Mouse (Mus musculus) heart, postnatal 0 days (tissue): ENCODE results near the gene Vil1. TPM values are rescaled to one million over a fixed set of nuclear protein-coding genes. Genes with fewer than 3 reads are reported as not detected.

Experiments
- ATAC-seq: fragments of 200-750 bp; cut with Nextera tagmentation; 2 replicates; pipeline ENCODE4 v1.8.0; 2017; ENCODE audit warnings: low read depth, moderate number of reproducible peaks, moderate library complexity; ENCODE audit not compliant: insufficient read depth
- DNase-seq: peaks from one replicate; pipeline ENCODE4 v3.0.0-alpha.2; 2016; ENCODE audit warnings: low spot score
- H3K27ac ChIP-seq: fragments of 300-500 bp; sonication (generic); 2 replicates; pipeline ENCODE4 v1.5.1; 2014; ENCODE audit warnings: low read depth, mild to moderate bottlenecking
- H3K27me3 ChIP-seq: fragments of 300-500 bp; sonication (generic); 2 replicates; pipeline ENCODE4 v1.6.1; 2014; ENCODE audit warnings: low read length, mixed read lengths; ENCODE audit not compliant: control insufficient read depth, insufficient read depth
- H3K36me3 ChIP-seq: fragments of 300-500 bp; sonication (generic); replicated peaks from 2 replicates; pipeline ENCODE4 v1.6.1; 2014; ENCODE audit warnings: low read length, mixed read lengths; ENCODE audit not compliant: control insufficient read depth, insufficient read depth
- H3K4me1 ChIP-seq: fragments of 300-500 bp; sonication (generic); 2 replicates; pipeline ENCODE4 v1.6.1; 2014; ENCODE audit warnings: antibody characterized with exemption; ENCODE audit not compliant: control insufficient read depth, insufficient read depth
- H3K4me2 ChIP-seq: fragments of 300-500 bp; sonication (generic); 2 replicates; pipeline ENCODE4 v1.6.1; 2014; ENCODE audit warnings: low read depth, mild to moderate bottlenecking, low read length, moderate library complexity
- H3K4me3 ChIP-seq: fragments of 300-500 bp; sonication (generic); 2 replicates; pipeline ENCODE4 v1.5.1; 2014; ENCODE audit warnings: low read depth, low read length
- H3K9ac ChIP-seq: fragments of 300-500 bp; sonication (generic); replicated peaks from 2 replicates; pipeline ENCODE4 v1.6.1; 2014; ENCODE audit warnings: low read depth, low read length, mixed read lengths
- H3K9me3 ChIP-seq: fragments of 300-500 bp; sonication (generic); replicated peaks from 2 replicates; pipeline ENCODE4 v1.6.1; 2016; ENCODE audit warnings: low read length; ENCODE audit not compliant: control insufficient read depth
- CTCF ChIP-seq: IDR thresholded peaks from 2 replicates; pipeline ENCODE4 v1.5.1; 2016; ENCODE audit warnings: antibody characterized with exemption, control low read depth, low read depth
- EP300 ChIP-seq: IDR thresholded peaks from 2 replicates; pipeline ENCODE4 v1.6.1; 2016; ENCODE audit warnings: antibody characterized with exemption, low read depth
- WGBS: fragments of 180-500 bp; shearing (Covaris S2); extraction: QIAGEN DNeasy Blood & Tissue Kit; methylation state at CpG from one replicate; pipeline ENCODE4 v1.1.7; 2014; 5-methylcytosine and 5-hydroxymethylcytosine counted together
- polyA plus RNA-seq: library from polyadenylated mRNA; unstranded; fragments of >200 nt; fragmentation: Nextera tagmentation; extraction: Ambion mirVana; gene quantifications from 2 replicates; pipeline ENCODE4 v1.2.1, GENCODE M21; 2015
- total RNA-seq: library from RNA; depleted of rRNA; stranded (reverse); fragments of >200 nt; gene quantifications from 2 replicates; pipeline ENCODE4 v1.2.3, GENCODE M21; 2014; ENCODE audit warnings: low replicate concordance

The Vil1 gene
- total and polyA plus RNA-seq, 2 experiments from 2014 or later = 0.36 TPM; not detected in 1

- no peaks in the 10 kb centered on the region for H3K27me3 ChIP-seq
- 92% methylated on average over 10 of the region's 10 CpGs for WGBS
- no peaks in the 10 kb centered on the region for H3K9me3 ChIP-seq
Measured at GRCm38 (mm10) chr1:74385064-74385463, 24.1 kb upstream of the Vil1 start.

GRCm38 (mm10) chr1:74385531-74385930, 23.6 kb upstream of the Vil1 start:
- H3K4me2 ChIP-seq = no peak overlapping the region
- no peak overlapping the region for H3K4me3 ChIP-seq
- no peak for ATAC-seq
- 73% methylated on average over 8 of the region's 8 CpGs for WGBS
- 0 out of 2 replicates have a peak, but pooled peaks cover 9% of the 10 kb centered on the region for H3K4me1 ChIP-seq
- no peaks in the 10 kb centered on the region for H3K9me3 ChIP-seq
- no peaks in the 10 kb centered on the region for H3K36me3 ChIP-seq
- no peak for DNase-seq
- no peak overlapping the region for H3K9ac ChIP-seq
- no peak overlapping the region for H3K27ac ChIP-seq
- no peaks in the 10 kb centered on the region for H3K27me3 ChIP-seq
- TF ChIP-seq EP300 (no peak), CTCF (no peak)

More at GRCm38 (mm10) chr1:74385064-74385463, 24.1 kb upstream of the Vil1 start:
- Histone ChIP-seq H3K4me3 (no peak overlapping the region), H3K27ac (no peak overlapping the region), H3K4me2 (no peak overlapping the region), H3K4me1 (0 out of 2 replicates have a peak, but pooled peaks cover 7% of the 10 kb centered on the region), H3K36me3 (no peaks in the 10 kb centered on the region), H3K9ac (no peak overlapping the region)
- no peak for TF ChIP-seq EP300
- no peak for TF ChIP-seq CTCF
- ATAC-seq (no peak), DNase-seq (no peak)

- Histone ChIP-seq H3K9me3 (no peaks in the 10 kb centered on the region), H3K9ac (peak overlapping the region; percentile 69), H3K27me3 (no peaks in the 10 kb centered on the region), H3K4me2 (peak overlapping the region; percentile 58), H3K36me3 (no peaks in the 10 kb centered on the region), H3K27ac (peak overlapping the region; percentile 98), H3K4me1 (0 out of 2 replicates have a peak, but pooled peaks cover 13% of the 10 kb centered on the region), H3K4me3 (peak overlapping the region; percentile 54)
- 60% methylated on average over 7 of the region's 10 CpGs for WGBS
- no peak for DNase-seq
- ATAC-seq = no peak
- no peak for TF ChIP-seq CTCF
- TF ChIP-seq EP300 = no peak
Measured at GRCm38 (mm10) chr1:74386363-74386713, 22.8 kb upstream of the Vil1 start.

- Histone ChIP-seq H3K4me1 (0 out of 2 replicates have a peak, but pooled peaks cover 13% of the 10 kb centered on the region), H3K27me3 (no peaks in the 10 kb centered on the region), H3K9me3 (no peaks in the 10 kb centered on the region), H3K4me3 (peak overlapping the region; percentile 54), H3K9ac (peak overlapping the region; percentile 69), H3K36me3 (no peaks in the 10 kb centered on the region), H3K27ac (peak overlapping the region; percentile 98), H3K4me2 (peak overlapping the region; percentile 58)
- WGBS = 2% methylated on average over 26 of the region's 26 CpGs
- TF ChIP-seq CTCF = peak; percentile 49
- TF ChIP-seq EP300 = peak; percentile 66; the same call in 1 of the 2 replicates
- DNase-seq (peak; percentile 95), ATAC-seq (peak; percentile 78)
Measured at GRCm38 (mm10) chr1:74386714-74387385, 22.3 kb upstream of the Vil1 start.

- peak overlapping the region; percentile 58 for H3K4me2 ChIP-seq
- H3K9me3 ChIP-seq = no peaks in the 10 kb centered on the region
- H3K27ac ChIP-seq = peak overlapping the region; percentile 98
- peak overlapping the region; percentile 69; the same call in 1 of the 2 replicates for H3K9ac ChIP-seq
- ATAC-seq (no peak), DNase-seq (no peak)
- WGBS = 55% methylated on average over 15 of the region's 15 CpGs
- no peaks in the 10 kb centered on the region for H3K36me3 ChIP-seq
- peak overlapping the region; percentile 54 for H3K4me3 ChIP-seq
- TF ChIP-seq CTCF (no peak), EP300 (no peak)
- H3K4me1 ChIP-seq = 0 out of 2 replicates have a peak, but pooled peaks cover 13% of the 10 kb centered on the region
- H3K27me3 ChIP-seq = no peaks in the 10 kb centered on the region
Measured at GRCm38 (mm10) chr1:74387386-74387988, 21.7 kb upstream of the Vil1 start.
